Mouse (Mus musculus): ENCODE data around the gene Zfp423. TPM values are rescaled to one million over a fixed set of nuclear protein-coding genes. Genes with fewer than 3 reads are reported as not detected.
A peak's percentile ranks its signal among the peaks of the same experiment; 100 is the strongest.

Zfp423 gene
- total RNA-seq, 4 experiments from 2014 or later = 8.4 to 14.8 (median 13.9) TPM

DNA sequence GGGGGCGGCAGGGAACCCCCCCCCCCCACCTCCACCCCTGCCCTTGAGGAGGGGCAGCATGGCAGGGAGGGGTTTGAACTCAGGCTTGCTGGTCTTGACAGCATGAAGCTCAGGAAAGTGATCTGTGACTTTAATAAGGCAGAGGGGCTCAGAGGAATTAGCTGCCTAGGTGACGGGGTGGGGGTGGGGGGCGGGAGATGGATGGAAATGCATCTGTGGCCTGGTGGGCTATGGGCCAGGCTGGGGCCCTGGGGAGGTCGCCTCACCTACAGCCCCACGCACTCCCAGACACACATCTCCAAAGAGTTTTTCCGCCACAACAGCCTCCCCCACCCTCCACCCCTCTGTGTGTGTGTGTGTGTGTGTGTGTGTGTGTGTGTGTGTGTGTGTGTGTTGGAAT, 122.1 kb downstream of the Zfp423 start:
- DNase-seq (ENCODE audit: low spot score in 2 of 2) = no peak

DNA sequence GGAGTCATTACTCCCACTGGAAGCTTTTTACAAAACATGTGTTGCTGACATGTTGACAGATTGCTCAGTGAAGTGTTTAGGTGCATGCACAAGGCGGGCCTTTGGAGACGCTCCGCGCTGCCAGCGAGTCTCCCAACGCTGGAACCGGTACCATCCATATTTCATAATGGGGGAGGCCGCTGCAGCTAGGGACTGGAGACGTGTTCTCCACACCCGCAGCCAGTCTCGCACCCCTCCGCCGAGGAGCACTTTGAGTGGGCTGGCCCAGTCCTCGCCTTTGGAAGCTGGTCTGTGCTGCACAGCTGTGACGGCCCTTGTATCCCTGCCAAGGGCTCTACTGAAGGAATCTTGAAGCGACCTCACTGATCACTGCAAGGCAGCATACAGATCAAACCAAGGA, 122.5 kb downstream of the Zfp423 start:
- DNase-seq (ENCODE audit: low spot score in 2 of 2) = peak in 1 of 2 experiments; percentile 49

DNA sequence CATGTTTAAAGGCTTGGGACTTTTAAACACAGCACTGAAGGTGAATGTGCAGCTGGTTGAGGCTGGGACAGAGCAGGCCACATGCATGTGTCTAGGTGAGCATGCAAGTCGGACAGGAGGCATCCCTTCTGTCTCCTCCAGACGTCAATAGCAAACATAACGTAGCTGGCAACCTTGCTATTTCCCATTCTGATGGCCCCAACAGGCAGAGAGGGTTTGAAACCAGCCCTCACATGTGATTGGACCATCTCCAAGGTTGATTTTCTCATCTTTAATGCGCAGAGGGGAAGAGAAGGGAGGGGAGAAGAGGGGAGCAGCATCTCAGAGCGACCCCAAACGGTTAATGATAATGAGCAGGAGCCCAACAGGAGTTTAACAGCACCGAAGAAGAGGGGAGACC, 123.5 kb downstream of the Zfp423 start:
- no peak for DNase-seq (ENCODE audit: low spot score in 2 of 2)

DNA sequence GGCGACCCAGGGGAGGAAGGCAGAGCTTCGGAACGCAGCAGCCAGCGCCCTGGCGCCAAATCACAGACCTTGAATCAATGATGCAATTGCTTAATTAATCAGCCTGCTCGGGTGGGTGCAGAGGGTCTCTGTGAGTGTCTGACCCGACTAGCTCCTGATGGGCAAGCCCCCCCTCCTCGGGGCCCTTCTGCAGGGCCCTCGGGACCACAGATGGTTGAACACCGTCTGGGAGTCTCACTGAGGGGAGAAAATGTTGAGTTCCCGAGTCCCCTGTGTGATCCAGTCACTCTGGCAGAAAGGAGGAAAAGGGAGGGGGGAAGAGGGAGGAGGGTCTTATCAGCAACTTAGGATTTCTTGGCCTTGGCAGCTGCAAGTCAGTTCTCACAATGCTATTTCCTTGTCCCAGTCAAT, 124.0 kb downstream of the Zfp423 start:
- DNase-seq (ENCODE audit: low spot score in 2 of 2) = no peak

DNA sequence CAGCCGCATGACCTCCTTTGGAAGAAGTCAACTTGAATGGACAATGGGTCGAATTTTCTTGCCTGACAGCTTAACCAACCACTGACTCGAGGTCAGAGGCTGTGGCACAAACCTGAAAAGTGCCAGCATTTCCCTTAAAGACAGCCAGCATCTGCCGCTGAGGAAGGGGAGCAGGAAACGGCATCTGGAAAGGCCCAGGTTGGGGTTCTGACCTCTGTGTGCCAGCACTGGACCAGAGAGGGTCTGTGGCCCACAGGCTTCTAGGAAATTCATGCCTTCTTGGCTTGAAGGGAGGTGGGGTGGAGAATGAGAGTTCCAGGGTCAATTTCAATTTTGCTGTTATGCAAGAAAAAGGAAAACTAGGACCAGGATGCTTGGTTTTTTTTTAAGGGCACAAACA, 124.7 kb downstream of the Zfp423 start:
- DNase-seq (ENCODE audit: low spot score in 2 of 2) = no peak

DNA sequence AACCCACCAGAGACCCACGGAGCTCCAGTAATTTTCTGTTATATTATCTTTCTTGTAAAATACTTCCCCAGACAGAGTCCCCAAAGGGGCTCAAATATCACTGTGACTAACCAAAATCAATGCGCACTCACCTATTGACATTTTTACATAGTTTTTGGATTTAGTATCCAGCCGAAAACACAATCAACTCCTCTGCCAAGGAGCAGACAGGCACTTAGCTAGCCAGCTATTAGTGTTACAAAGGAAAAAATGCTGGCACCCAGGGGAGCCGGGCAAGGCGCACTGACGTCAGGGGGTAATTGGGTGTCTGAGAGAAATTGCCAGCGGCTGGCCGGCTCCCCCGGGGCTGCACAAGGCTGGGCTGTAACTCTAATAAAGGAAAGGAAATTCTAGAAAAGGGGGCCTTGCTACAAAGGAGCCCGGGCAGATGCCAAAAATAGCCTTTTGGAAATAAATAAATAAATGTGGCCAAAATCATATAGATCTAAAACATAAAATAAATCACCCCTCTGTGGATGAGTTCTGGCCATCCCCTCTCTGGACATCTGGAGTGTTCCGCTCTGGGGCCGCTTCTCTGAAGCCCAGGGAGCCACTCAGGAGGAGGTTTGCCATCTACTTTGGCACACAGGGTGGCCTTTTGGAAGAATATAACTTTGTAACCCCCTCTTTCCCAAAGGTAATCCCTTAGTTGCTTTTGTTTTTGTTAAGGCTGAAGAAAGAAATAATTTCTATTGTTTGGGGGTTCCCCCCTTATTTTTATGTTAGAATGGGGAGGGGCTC, 125.4 kb downstream of the Zfp423 start:
- DNase-seq (ENCODE audit: low spot score in 2 of 2) = no peak

DNA sequence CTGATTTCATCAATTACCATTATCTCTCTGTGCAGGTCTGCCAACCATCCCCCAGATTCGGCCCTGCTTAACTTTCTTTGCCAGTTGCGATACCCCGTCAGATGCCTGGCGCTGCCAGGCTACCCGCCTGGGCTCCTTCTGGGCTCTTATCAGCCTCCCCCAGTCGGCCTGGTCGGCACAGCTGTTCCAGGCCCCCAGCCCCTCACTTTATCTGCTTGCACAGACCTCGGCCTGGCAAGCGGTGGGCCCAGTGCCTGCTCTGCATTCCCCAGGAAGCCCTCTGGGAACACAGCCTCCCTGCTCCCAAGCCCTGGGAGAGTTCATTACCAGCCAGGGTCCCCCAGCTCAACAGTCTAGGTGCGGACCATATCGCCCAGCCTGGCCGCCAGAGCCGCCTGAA, 126.1 kb downstream of the Zfp423 start:
- no peak for DNase-seq (ENCODE audit: low spot score in 2 of 2)

DNA sequence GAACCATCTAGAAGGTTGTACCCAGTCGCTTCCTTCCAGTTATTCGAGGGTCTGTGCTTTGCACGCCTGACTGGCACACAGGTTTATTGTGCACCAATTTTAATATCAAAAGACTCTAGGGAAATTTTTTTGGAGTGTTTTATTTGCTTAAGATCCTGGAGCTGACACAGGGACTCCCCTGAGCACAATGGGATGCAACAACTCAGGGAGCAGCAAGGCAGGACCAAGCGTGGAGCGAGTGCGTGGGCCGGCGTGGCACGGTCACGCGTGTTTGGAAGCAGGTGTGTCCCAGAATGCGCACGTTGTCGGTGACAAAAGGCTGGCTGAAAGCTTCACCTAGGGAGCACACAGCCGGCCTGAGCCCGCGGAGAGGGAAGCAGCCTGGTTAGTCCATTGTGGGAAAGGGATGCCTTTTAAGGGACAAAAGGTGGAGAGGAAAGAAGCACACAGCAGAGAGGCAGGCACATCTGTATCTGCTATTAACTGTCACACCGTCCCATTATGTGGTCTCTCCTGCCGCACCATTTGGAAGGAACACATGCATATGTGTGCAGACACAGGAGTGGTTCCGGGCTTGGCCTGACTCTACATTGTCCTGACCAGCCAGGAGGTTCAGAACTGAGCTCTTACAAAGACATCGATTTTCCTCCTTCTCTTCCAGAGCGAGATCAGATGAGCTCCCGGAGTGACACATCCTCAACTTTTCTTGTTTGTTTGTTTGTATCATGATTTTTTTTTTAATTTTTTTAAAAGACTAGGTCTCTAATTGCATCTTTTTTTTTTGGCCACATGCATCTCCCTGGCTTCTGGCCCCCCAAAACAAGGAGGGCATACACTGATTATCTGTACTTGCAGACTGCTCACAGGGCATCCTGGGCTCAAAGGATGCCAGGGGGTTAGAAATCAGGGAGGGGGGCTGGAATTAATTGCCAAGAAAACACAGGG, 126.7 kb downstream of the Zfp423 start:
- no peak for DNase-seq (ENCODE audit: low spot score in 2 of 2)

DNA sequence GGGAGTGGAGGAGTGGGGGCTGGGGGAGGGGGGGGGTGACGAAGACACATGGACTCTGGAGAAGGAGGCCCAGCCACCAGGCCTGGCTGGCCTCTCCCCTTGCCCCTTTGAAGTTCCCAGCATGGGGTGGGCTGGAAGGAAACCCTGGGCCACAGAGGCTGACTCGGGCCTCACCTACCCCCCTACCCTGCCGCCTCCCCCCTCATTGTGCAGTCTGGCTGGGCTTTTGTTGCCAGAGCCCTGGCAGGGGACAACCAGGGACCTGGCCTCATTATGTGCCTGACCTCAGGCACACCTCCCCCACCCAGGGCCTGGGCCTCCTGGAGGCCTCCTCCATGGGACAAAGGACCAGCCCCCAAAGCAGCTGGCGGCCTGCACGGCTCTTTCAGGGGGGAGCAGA, 127.8 kb downstream of the Zfp423 start:
- no peak for DNase-seq (ENCODE audit: low spot score in 2 of 2)

DNA sequence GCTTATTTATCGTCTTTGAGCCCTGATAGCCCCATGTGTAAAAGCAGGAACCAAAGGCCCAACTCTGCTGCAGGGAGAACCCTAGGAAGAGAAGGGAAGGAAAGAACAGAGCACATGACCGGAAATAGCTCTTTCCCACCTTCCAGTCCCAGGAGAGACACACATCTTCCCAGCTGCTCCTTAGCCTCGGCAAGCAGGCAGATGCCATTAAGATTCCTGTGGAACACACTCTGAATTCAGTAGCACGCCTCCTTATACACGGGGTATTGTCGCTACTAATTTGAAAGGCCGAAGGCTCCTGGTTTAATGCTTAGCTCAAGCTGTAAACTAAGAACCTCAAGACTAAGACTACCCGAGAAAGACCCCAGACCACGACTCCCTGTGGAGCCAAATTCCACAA, 128.3 kb downstream of the Zfp423 start:
- no peak for DNase-seq (ENCODE audit: low spot score in 2 of 2)

DNA sequence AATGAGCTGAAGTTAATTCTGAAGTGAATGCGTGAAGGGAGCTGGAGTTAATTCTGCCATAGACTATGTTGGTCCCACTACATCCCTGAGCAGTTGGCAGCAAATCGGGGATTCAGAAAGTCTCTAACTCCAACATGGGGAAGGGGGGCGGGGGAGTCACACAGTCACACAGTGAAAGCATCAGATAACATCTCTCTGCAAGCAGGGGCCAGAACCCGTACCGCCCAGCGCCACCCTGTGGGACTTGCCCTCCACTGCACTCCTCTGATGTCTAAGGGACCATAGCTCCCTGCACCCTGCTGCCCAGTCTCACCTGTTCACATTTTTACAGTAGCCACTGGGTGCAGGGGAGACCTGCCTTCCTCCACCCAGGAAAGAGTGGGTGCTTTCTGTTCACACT, 129.2 kb downstream of the Zfp423 start:
- no peak for DNase-seq (ENCODE audit: low spot score in 2 of 2)

DNA sequence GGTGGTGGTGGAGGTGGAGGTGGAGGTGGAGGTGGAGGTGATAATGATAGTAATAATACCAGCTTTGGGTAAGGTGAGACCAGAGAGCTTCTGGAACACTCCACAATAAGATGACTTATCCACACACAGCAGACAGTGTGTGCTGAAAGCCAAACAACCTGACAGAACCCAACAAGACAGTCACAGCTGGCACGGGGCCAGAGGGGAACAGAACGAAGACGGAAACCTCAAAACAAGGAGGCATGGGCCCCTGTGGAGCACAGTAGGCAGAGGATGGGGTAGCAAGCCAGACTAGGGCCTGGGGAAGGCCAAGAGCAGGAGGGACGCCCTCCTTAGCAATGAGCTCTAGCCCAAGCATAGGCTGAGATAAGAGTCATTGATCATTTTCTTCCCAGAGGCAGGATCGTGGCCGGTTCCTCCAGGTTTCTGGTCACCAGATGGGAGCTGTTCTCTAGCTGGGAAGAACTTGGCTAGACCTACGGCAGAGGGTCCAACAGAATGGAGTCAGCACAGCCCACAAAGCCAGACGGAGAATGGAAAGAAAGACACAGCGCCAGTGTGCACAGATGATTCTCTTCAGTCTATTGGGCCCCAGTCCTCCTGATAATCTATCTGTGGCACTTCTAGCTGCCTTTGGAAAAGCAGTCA, 133.3 kb downstream of the Zfp423 start:
- DNase-seq (ENCODE audit: low spot score in 2 of 2) = no peak

DNA sequence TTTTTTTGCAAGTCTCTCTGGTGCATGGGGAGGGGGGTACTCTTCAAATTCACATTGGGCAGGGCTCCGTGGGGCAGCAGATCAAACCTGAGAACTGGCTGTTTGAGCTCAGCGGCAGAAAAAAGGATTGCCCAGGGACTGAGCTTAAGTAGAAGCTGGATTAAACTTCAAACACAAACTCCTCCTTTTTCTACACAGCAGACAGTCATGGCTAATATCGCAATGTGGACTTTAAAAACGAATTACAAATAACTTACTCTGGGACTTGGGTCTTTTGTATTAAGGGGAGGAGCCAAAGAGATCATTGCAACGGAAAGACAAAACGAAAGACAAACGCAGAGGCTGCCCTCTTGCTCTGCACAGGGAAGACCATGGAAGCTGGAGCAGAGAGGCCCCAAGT, 136.2 kb downstream of the Zfp423 start:
- DNase-seq (ENCODE audit: low spot score in 2 of 2) = no peak

DNA sequence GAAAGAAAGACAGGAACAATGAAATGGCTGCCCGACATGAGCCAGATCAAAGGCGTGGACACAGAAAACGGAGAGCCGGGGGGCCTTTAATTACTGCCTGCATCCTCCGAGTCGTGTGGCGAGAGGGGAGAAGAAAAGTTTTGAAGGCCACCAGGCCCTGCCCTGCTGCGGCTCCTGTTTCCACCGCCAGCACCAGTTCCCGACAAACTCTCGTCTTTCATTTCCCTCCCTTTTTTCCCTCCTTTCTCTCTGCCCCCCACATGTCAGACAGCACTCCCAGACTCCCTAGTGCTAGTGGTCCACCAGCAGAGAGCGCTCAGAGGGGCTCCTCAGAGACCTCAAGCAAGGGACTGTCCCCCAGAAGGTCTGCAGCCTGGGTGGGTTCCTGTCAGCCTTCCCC, 136.7 kb downstream of the Zfp423 start:
- no peak for DNase-seq (ENCODE audit: low spot score in 2 of 2)

DNA sequence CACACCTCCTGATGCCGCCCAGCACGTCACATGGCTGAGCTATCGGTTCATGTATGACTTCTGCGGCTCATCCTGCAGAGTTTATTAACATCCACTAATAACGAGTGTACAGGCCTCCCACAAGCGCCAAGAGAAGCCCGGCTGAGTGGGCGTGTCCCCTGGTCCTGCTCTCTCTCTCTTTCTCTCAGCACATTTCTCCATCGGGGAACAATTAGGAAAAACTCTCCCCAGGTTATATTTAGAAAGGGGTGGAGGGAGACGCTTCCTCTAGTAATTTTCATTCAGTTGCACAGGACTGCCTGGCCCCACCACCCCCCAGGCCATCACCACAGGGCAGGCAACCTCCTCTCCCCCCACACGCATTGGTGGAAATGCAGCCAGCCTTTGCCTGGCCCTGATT, 137.2 kb downstream of the Zfp423 start:
- DNase-seq (ENCODE audit: low spot score in 2 of 2) = no peak

DNA sequence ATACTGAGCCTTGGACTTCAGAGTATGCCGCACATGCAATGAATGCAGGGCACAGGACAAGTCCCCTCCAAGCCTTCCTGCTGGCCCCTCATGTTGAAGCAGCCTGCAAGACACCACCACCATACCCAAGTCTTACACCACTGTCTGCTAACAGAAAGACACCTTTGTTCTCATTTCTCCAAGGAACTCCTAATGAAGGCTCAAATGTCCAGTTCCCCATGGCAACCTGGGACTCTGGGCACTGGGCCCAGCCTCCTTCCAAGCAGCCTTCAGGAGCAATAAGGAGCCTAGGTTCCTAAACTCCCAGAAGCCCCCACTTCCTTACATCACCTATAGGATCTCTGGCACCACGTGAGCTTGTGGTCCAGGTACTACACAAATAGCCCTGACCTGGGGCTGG, 137.7 kb downstream of the Zfp423 start:
- no peak for DNase-seq (ENCODE audit: low spot score in 2 of 2)

DNA sequence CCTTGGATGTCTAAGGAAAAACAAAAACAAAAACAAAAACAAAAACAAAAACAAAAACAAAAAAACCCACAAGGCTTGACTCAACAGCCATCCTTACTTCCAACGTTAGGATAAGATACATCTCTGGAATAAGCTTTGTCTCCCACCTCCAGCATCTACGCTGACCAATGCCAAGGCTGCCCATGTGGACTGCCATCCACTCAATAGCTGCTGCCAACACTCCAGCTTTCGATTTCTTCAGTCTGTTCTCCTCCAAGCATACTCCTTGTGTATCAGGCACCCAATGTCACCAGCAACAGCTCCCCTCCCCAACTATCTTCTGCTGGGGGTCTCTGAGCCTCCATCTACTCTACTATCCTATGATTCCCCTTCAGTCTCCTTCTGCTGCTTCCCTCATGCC, 140.1 kb downstream of the Zfp423 start:
- no peak for DNase-seq (ENCODE audit: low spot score in 2 of 2)

DNA sequence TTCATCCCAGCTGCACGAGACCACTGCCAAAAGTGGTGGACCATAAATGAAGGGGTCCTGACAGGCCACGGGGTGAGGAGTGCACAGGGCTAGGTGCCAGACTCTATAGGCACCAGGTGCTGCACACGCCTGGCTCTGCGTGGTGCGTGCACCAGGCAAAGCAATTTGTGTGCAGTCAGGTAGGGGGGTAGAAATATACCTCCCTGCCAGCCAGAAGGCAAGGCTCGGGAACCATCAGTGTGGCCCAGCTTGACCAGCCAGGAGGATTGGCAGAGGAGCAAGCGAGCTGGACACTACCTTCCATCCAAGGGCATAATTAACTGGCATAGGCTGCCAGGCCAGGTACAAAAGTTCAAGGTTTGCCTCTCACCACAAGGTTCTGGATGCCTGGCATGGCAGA, 140.9 kb downstream of the Zfp423 start:
- no peak for DNase-seq (ENCODE audit: low spot score in 2 of 2)

DNA sequence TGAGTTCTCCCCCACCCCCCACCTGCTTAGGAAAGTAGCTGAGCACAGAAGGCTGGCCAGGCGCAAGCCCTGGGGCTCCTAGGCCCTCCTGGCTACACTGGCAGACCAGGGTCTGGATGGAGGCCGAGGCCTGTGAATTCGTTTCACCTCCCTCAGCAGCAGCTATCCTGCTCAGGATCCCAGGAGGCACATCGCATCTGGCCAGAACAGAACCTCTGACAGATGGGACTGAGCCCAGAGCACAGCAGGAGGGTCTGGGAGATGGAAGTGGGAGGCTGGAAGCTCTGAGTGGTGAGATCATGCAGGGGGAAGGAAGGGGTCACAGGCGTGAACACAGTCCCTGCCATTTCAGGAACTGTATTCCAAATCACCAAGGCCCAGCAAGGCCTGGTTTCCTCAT, 143.3 kb downstream of the Zfp423 start:
- DNase-seq (ENCODE audit: low spot score in 2 of 2) = no peak

DNA sequence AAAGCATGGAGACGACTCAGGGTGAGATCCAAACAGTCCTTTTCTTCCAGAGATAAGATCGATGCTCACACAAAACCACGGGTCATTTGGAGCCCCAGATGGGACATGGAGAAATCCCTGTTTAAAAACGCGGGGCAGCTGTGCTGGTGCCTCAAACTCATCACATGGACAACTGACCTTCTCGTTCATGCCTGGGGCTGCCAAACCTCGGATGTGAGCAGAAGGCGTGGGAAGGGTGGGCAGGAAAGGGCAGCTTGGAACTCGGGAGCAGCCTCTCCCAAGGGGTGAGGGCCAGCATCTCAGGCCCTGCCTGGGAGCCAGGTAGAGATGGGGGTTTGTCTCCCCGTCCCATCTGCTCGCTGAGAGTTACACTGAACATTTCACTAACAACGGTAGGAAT, 146.7 kb downstream of the Zfp423 start:
- DNase-seq (ENCODE audit: low spot score in 2 of 2) = no peak

DNA sequence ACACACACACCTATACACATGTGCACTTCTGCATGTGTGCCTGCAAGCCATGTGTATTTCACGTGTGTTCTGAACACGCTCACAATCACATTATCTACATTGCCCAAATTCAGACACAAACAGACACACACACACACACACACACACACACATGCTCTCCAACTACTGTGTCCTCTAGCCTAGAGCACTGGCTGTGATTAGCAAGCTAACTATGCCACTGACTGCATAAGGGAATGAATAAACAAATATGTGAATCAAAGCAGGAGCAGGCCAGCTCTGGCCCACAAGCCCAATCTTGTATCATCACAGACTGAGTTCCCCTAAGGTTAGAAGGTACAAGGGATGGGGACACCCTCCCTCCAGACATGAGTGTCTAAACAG, 147.3 kb downstream of the Zfp423 start:
- DNase-seq (ENCODE audit: low spot score in 2 of 2) = no peak

DNA sequence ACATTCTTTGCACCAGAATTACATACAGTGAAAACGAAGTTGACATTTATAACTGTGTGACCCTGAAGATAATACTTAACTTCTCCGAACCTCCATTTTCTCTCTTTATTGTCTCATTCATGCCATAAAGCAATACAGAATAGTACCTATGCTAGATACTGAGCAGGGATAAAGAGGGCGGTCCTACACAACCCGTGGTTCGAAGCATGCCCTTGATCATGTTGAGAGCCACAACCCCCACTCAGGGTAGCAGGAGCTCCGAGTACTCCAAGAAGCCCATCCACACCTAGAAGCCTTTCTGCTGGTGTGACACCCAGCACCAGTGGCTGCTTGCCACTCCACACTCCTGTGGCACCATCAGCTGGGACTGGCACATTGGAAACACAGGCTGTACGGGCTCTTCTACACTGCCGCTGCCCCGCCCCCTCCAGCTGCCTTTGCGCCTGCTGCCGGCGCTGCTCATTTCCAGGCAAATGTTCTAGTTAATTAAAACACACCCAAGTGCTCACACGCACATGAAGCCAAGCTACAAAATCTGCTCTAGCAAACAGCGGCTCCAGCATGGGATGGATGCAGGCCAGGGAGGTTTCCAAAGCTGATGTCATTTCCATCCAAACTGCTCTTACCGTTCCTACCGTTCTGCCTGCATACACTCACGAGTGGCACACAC, 147.9 kb downstream of the Zfp423 start:
- peak; percentile 44 to 55 for DNase-seq (ENCODE audit: low spot score in 2 of 2)
